Mouse (Mus musculus): ENCODE data around the gene Dglucy.
A peak's percentile ranks its signal among the peaks of the same experiment; 100 is the strongest.

Dglucy gene

GRCm38 (mm10) chr12:100885585-100885984 is 106.7 kb downstream of the Dglucy start:
- H3K36me3 ChIP-seq (ENCODE audit: insufficient read depth, low read length): no peaks in the 10 kb centered on the region
- TF ChIP-seq NANOG (IDR thresholded peaks at IDR 0.05; ENCODE audit: borderline replicate concordance, low read length) (no peak), POU5F1 (IDR thresholded peaks at IDR 0.05; ENCODE audit: borderline replicate concordance, low read length) (no peak), CTCF (conservative IDR thresholded peaks at IDR 0.05; ENCODE audit: low read length) (no peak)

GRCm38 (mm10) chr12:100886877-100887276 is 108.0 kb downstream of the Dglucy start:
- Histone ChIP-seq H3K36me3 (ENCODE audit: insufficient read depth, low read length) (no peaks in the 10 kb centered on the region), H3K9me3 (ENCODE audit: low read length) (no peaks in the 10 kb centered on the region), H3K4me3 (replicated peaks; ENCODE audit: low read length) (no peak overlapping the region), H3K4me1 (replicated peaks; ENCODE audit: low read depth, low read length) (peaks cover 9% of the 10 kb centered on the region), H3K27me3 (ENCODE audit: insufficient read depth, low read length) (peaks cover 52% of the 10 kb centered on the region)
- TF ChIP-seq CTCF (conservative IDR thresholded peaks at IDR 0.05; ENCODE audit: low read length) (no peak), NANOG (IDR thresholded peaks at IDR 0.05; ENCODE audit: borderline replicate concordance, low read length) (no peak), POU5F1 (IDR thresholded peaks at IDR 0.05; ENCODE audit: borderline replicate concordance, low read length) (no peak)

More at GRCm38 (mm10) chr12:100885585-100885984, 106.7 kb downstream of the Dglucy start:
- Histone ChIP-seq H3K27me3 (ENCODE audit: insufficient read depth, low read length) (peaks cover 45% of the 10 kb centered on the region), H3K9me3 (ENCODE audit: low read length) (no peaks in the 10 kb centered on the region), H3K4me3 (replicated peaks; ENCODE audit: low read length) (no peak overlapping the region), H3K4me1 (replicated peaks; ENCODE audit: low read depth, low read length) (peaks cover 9% of the 10 kb centered on the region)

GRCm38 (mm10) chr12:100887801-100888258 is 109.0 kb downstream of the Dglucy start:
- Histone ChIP-seq H3K36me3 (ENCODE audit: insufficient read depth, low read length) (no peaks in the 10 kb centered on the region), H3K27me3 (ENCODE audit: insufficient read depth, low read length) (peaks cover 52% of the 10 kb centered on the region), H3K4me3 (replicated peaks; ENCODE audit: low read length) (peak overlapping the region; percentile 23), H3K9me3 (ENCODE audit: low read length) (no peaks in the 10 kb centered on the region), H3K4me1 (replicated peaks; ENCODE audit: low read depth, low read length) (peaks cover 9% of the 10 kb centered on the region)
- TF ChIP-seq POU5F1 (IDR thresholded peaks at IDR 0.05; ENCODE audit: borderline replicate concordance, low read length) (no peak), CTCF (conservative IDR thresholded peaks at IDR 0.05; ENCODE audit: low read length) (no peak), NANOG (IDR thresholded peaks at IDR 0.05; ENCODE audit: borderline replicate concordance, low read length) (no peak)

GRCm38 (mm10) chr12:100890548-100890947 is 111.7 kb downstream of the Dglucy start:
- Histone ChIP-seq H3K4me1 (replicated peaks; ENCODE audit: low read depth, low read length) (peaks cover 14% of the 10 kb centered on the region), H3K36me3 (ENCODE audit: insufficient read depth, low read length) (no peaks in the 10 kb centered on the region), H3K4me3 (replicated peaks; ENCODE audit: low read length) (no peak overlapping the region), H3K27me3 (ENCODE audit: insufficient read depth, low read length) (peaks cover 46% of the 10 kb centered on the region), H3K9me3 (ENCODE audit: low read length) (no peaks in the 10 kb centered on the region)
- TF ChIP-seq CTCF (conservative IDR thresholded peaks at IDR 0.05; ENCODE audit: low read length): no peak

- no peaks in the 10 kb centered on the region for H3K9me3 ChIP-seq (ENCODE audit: low read length)
- peaks cover 61% of the 10 kb centered on the region for H3K27me3 ChIP-seq (ENCODE audit: insufficient read depth, low read length)
- no peaks in the 10 kb centered on the region for H3K36me3 ChIP-seq (ENCODE audit: insufficient read depth, low read length)
- H3K4me3 ChIP-seq (replicated peaks; ENCODE audit: low read length): no peak overlapping the region
- TF ChIP-seq POU5F1 (IDR thresholded peaks at IDR 0.05; ENCODE audit: borderline replicate concordance, low read length) (no peak; the same call in 1 of the 2 replicates), NANOG (IDR thresholded peaks at IDR 0.05; ENCODE audit: borderline replicate concordance, low read length) (no peak), CTCF (conservative IDR thresholded peaks at IDR 0.05; ENCODE audit: low read length) (no peak)
- peaks cover 30% of the 10 kb centered on the region for H3K4me1 ChIP-seq (replicated peaks; ENCODE audit: low read depth, low read length)
Measured at GRCm38 (mm10) chr12:100895504-100895903, 116.6 kb downstream of the Dglucy start.

- no peaks in the 10 kb centered on the region for H3K9me3 ChIP-seq (ENCODE audit: low read length)
- peaks cover 36% of the 10 kb centered on the region for H3K4me1 ChIP-seq (replicated peaks; ENCODE audit: low read depth, low read length)
- no peak overlapping the region for H3K4me3 ChIP-seq (replicated peaks; ENCODE audit: low read length)
- no peaks in the 10 kb centered on the region for H3K36me3 ChIP-seq (ENCODE audit: insufficient read depth, low read length)
- TF ChIP-seq POU5F1 (IDR thresholded peaks at IDR 0.05; ENCODE audit: borderline replicate concordance, low read length) (no peak), NANOG (IDR thresholded peaks at IDR 0.05; ENCODE audit: borderline replicate concordance, low read length) (no peak), CTCF (conservative IDR thresholded peaks at IDR 0.05; ENCODE audit: low read length) (no peak)
- H3K27me3 ChIP-seq (ENCODE audit: insufficient read depth, low read length): peaks cover 62% of the 10 kb centered on the region
Measured at GRCm38 (mm10) chr12:100896661-100897060, 117.8 kb downstream of the Dglucy start.

GRCm38 (mm10) chr12:100897736-100898650 is 119.1 kb downstream of the Dglucy start:
- no peaks in the 10 kb centered on the region for H3K36me3 ChIP-seq (ENCODE audit: insufficient read depth, low read length)
- TF ChIP-seq CTCF (conservative IDR thresholded peaks at IDR 0.05; ENCODE audit: low read length): no peak
- no peak for TF ChIP-seq NANOG (IDR thresholded peaks at IDR 0.05; ENCODE audit: borderline replicate concordance, low read length)
- TF ChIP-seq POU5F1 (IDR thresholded peaks at IDR 0.05; ENCODE audit: borderline replicate concordance, low read length): no peak

GRCm38 (mm10) chr12:100899111-100899640 is 120.3 kb downstream of the Dglucy start:
- H3K9me3 ChIP-seq (ENCODE audit: low read length): no peaks in the 10 kb centered on the region
- peak overlapping the region; percentile 74 for H3K4me3 ChIP-seq (replicated peaks; ENCODE audit: low read length)
- peaks cover 76% of the 10 kb centered on the region for H3K27me3 ChIP-seq (ENCODE audit: insufficient read depth, low read length)
- H3K4me1 ChIP-seq (replicated peaks; ENCODE audit: low read depth, low read length): peaks cover 39% of the 10 kb centered on the region
- H3K36me3 ChIP-seq (ENCODE audit: insufficient read depth, low read length): no peaks in the 10 kb centered on the region
- no peak for TF ChIP-seq POU5F1 (IDR thresholded peaks at IDR 0.05; ENCODE audit: borderline replicate concordance, low read length)
- TF ChIP-seq NANOG (IDR thresholded peaks at IDR 0.05; ENCODE audit: borderline replicate concordance, low read length): no peak
- TF ChIP-seq CTCF (conservative IDR thresholded peaks at IDR 0.05; ENCODE audit: low read length): no peak

More at GRCm38 (mm10) chr12:100897736-100898650, 119.1 kb downstream of the Dglucy start:
- H3K27me3 ChIP-seq (ENCODE audit: insufficient read depth, low read length): peaks cover 74% of the 10 kb centered on the region
- H3K4me3 ChIP-seq (replicated peaks; ENCODE audit: low read length): peak overlapping the region; percentile 74
- H3K4me1 ChIP-seq (replicated peaks; ENCODE audit: low read depth, low read length): peaks cover 36% of the 10 kb centered on the region
- H3K9me3 ChIP-seq (ENCODE audit: low read length): no peaks in the 10 kb centered on the region
